Mouse (Mus musculus): Measurements from ENCODE around the gene D630003M21Rik. TPM values are rescaled to one million over a fixed set of nuclear protein-coding genes. Genes with fewer than 3 reads are reported as not detected.

Gene D630003M21Rik
- polyA plus RNA-seq, 1 experiment: 0.25 TPM

DNA sequence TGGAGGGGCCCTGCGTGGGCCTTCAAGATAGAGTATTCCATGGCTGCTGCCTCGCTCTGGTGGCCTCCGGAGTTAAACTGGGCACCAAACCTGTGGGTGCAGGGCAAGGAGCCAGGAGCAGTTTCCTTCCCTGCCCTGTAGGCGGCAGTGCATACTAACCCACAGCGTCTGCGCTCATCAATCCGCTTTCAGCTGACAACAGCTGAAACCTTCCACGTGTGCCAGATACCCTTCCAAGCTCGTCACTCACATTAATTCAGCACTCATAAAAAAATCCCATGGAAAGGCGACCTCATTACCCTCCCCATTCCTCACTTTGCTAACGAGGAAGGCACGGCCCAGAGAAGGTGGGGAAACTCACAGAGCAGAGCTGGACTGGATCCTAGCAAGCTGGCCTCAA is 21.2 kb downstream of the D630003M21Rik start:
- peak; percentile 41 to 86 (median 76) for TF ChIP-seq MYOG (IDR thresholded peaks at IDR 0.05; ENCODE audit: control insufficient read depth in 1 of 3, insufficient read depth in 1 of 3, insufficient read length in 2 of 3, low read depth in 2 of 3)
- TF ChIP-seq MAX (IDR thresholded peaks at IDR 0.05; ENCODE audit: low read depth): no peak
- TF ChIP-seq POLR2AphosphoS2 (IDR thresholded peaks at IDR 0.05; ENCODE audit: insufficient read length, low read depth): no peak
- TF ChIP-seq CEBPB (IDR thresholded peaks at IDR 0.05; ENCODE audit: insufficient read depth, poor library complexity, severe bottlenecking): no peak
- peak; percentile 37 to 83 (median 68) for TF ChIP-seq MYOD1 (IDR thresholded peaks at IDR 0.05; ENCODE audit: control insufficient read depth in 1 of 3, insufficient read length in 2 of 3, low read depth in 2 of 3)
- TF ChIP-seq SRF (IDR thresholded peaks at IDR 0.05; ENCODE audit: control insufficient read depth, insufficient read length, low read depth): no peak
- no peak for TF ChIP-seq E2F4 (IDR thresholded peaks at IDR 0.05; ENCODE audit: insufficient read depth)
- TF ChIP-seq USF1 (IDR thresholded peaks at IDR 0.05; ENCODE audit: low read depth): no peak
- TF ChIP-seq TCF3 (IDR thresholded peaks at IDR 0.05; ENCODE audit: insufficient read length, low read depth): no peak
- TF ChIP-seq REST (IDR thresholded peaks at IDR 0.05; ENCODE audit: insufficient read depth, insufficient read length): no peak
- no peak for TF ChIP-seq TCF12 (IDR thresholded peaks at IDR 0.05; ENCODE audit: insufficient read depth, poor library complexity, severe bottlenecking)
- no peak for TF ChIP-seq POLR2A (IDR thresholded peaks at IDR 0.05; ENCODE audit: insufficient read length, low read depth)
- H3K4me2 ChIP-seq (ENCODE audit: low read depth): peak overlapping the region; percentile 47
- no peak overlapping the region for H3K4me3 ChIP-seq

GRCm38 (mm10) chr2:158204114-158204513 is 24.9 kb downstream of the D630003M21Rik start:
- Histone ChIP-seq H3K4me2 (ENCODE audit: low read depth) (no peak overlapping the region), H3K79me2 (ENCODE audit: control insufficient read depth, insufficient read depth) (no peaks in the 10 kb centered on the region), H3K27me3 (ENCODE audit: control insufficient read depth, insufficient read depth, insufficient read length) (peaks cover 9% of the 10 kb centered on the region), H3K4me3 (no peak overlapping the region), H3K36me3 (ENCODE audit: control insufficient read depth, insufficient read depth) (no peaks in the 10 kb centered on the region), H3ac (ENCODE audit: control insufficient read depth, insufficient read length) (no peak overlapping the region)
- TF ChIP-seq POLR2AphosphoS2 (IDR thresholded peaks at IDR 0.05; ENCODE audit: insufficient read length, low read depth) (no peak), MYOG (IDR thresholded peaks at IDR 0.05; ENCODE audit: control insufficient read depth in 1 of 3, insufficient read depth in 1 of 3, insufficient read length in 2 of 3, low read depth in 2 of 3) (no peak), REST (IDR thresholded peaks at IDR 0.05; ENCODE audit: insufficient read depth, insufficient read length) (no peak)

More for the DNA sequence above, 21.2 kb downstream of the D630003M21Rik start:
- H3K27me3 ChIP-seq (ENCODE audit: control insufficient read depth, insufficient read depth, insufficient read length): peaks cover 9% of the 10 kb centered on the region
- no peaks in the 10 kb centered on the region for H3K36me3 ChIP-seq (ENCODE audit: control insufficient read depth, insufficient read depth)
- no peaks in the 10 kb centered on the region for H3K79me2 ChIP-seq (ENCODE audit: control insufficient read depth, insufficient read depth)
- no peak overlapping the region for H3ac ChIP-seq (ENCODE audit: control insufficient read depth, insufficient read length)

- H3K27me3 ChIP-seq (ENCODE audit: control insufficient read depth, insufficient read depth, insufficient read length): peaks cover 9% of the 10 kb centered on the region
- H3K79me2 ChIP-seq (ENCODE audit: control insufficient read depth, insufficient read depth): no peaks in the 10 kb centered on the region
- TF ChIP-seq E2F4 (IDR thresholded peaks at IDR 0.05; ENCODE audit: insufficient read depth) (no peak), USF1 (IDR thresholded peaks at IDR 0.05; ENCODE audit: low read depth) (no peak), REST (IDR thresholded peaks at IDR 0.05; ENCODE audit: insufficient read depth, insufficient read length) (no peak), MYOD1 (IDR thresholded peaks at IDR 0.05; ENCODE audit: control insufficient read depth in 1 of 3, insufficient read length in 2 of 3, low read depth in 2 of 3) (peak in 2 of 3 experiments; percentile 51 to 70), CEBPB (IDR thresholded peaks at IDR 0.05; ENCODE audit: insufficient read depth, poor library complexity, severe bottlenecking) (no peak), POLR2AphosphoS2 (IDR thresholded peaks at IDR 0.05; ENCODE audit: insufficient read length, low read depth) (no peak), TCF3 (IDR thresholded peaks at IDR 0.05; ENCODE audit: insufficient read length, low read depth) (no peak), TCF12 (IDR thresholded peaks at IDR 0.05; ENCODE audit: insufficient read depth, poor library complexity, severe bottlenecking) (no peak), MYOG (IDR thresholded peaks at IDR 0.05; ENCODE audit: control insufficient read depth in 1 of 3, insufficient read depth in 1 of 3, insufficient read length in 2 of 3, low read depth in 2 of 3) (peak in 2 of 3 experiments; percentile 19 to 59), SRF (IDR thresholded peaks at IDR 0.05; ENCODE audit: control insufficient read depth, insufficient read length, low read depth) (no peak), POLR2A (IDR thresholded peaks at IDR 0.05; ENCODE audit: insufficient read length, low read depth) (no peak), MAX (IDR thresholded peaks at IDR 0.05; ENCODE audit: low read depth) (no peak)
- no peak overlapping the region for H3ac ChIP-seq (ENCODE audit: control insufficient read depth, insufficient read length)
- no peak overlapping the region for H3K4me3 ChIP-seq
- H3K4me2 ChIP-seq (ENCODE audit: low read depth): no peak overlapping the region
- H3K36me3 ChIP-seq (ENCODE audit: control insufficient read depth, insufficient read depth): no peaks in the 10 kb centered on the region
These were observed 25.3 kb downstream of the D630003M21Rik start for GRCm38 (mm10) chr2:158203686-158204085.

- H3ac ChIP-seq (ENCODE audit: control insufficient read depth, insufficient read length): no peak overlapping the region
- H3K36me3 ChIP-seq (ENCODE audit: control insufficient read depth, insufficient read depth): no peaks in the 10 kb centered on the region
- TF ChIP-seq POLR2A (IDR thresholded peaks at IDR 0.05; ENCODE audit: insufficient read length, low read depth) (no peak), CEBPB (IDR thresholded peaks at IDR 0.05; ENCODE audit: insufficient read depth, poor library complexity, severe bottlenecking) (no peak), MYOD1 (IDR thresholded peaks at IDR 0.05; ENCODE audit: control insufficient read depth in 1 of 3, insufficient read length in 2 of 3, low read depth in 2 of 3) (peak; percentile 14 to 96 (median 89)), USF1 (IDR thresholded peaks at IDR 0.05; ENCODE audit: low read depth) (no peak), POLR2AphosphoS2 (IDR thresholded peaks at IDR 0.05; ENCODE audit: insufficient read length, low read depth) (no peak), MYOG (IDR thresholded peaks at IDR 0.05; ENCODE audit: control insufficient read depth in 1 of 3, insufficient read depth in 1 of 3, insufficient read length in 2 of 3, low read depth in 2 of 3) (peak; percentile 78 to 96 (median 92)), E2F4 (IDR thresholded peaks at IDR 0.05; ENCODE audit: insufficient read depth) (no peak), TCF12 (IDR thresholded peaks at IDR 0.05; ENCODE audit: insufficient read depth, poor library complexity, severe bottlenecking) (peak; percentile 74), TCF3 (IDR thresholded peaks at IDR 0.05; ENCODE audit: insufficient read length, low read depth) (peak; percentile 68), MAX (IDR thresholded peaks at IDR 0.05; ENCODE audit: low read depth) (no peak), REST (IDR thresholded peaks at IDR 0.05; ENCODE audit: insufficient read depth, insufficient read length) (no peak), SRF (IDR thresholded peaks at IDR 0.05; ENCODE audit: control insufficient read depth, insufficient read length, low read depth) (no peak)
- H3K27me3 ChIP-seq (ENCODE audit: control insufficient read depth, insufficient read depth, insufficient read length): no peaks in the 10 kb centered on the region
- peak overlapping the region; percentile 53 for H3K4me2 ChIP-seq (ENCODE audit: low read depth)
- H3K79me2 ChIP-seq (ENCODE audit: control insufficient read depth, insufficient read depth): no peaks in the 10 kb centered on the region
- no peak overlapping the region for H3K4me3 ChIP-seq
These were observed 29.7 kb downstream of the D630003M21Rik start for GRCm38 (mm10) chr2:158199281-158199680.

All from myocyte (in vitro differentiated cells).